Mouse (Mus musculus) MEL (cell line): ENCODE data around the gene 1500009C09Rik. TPM values are rescaled to one million over a fixed set of nuclear protein-coding genes. Genes with fewer than 3 reads are reported as not detected.

Source experiments
- DNase-seq: peaks from one replicate; pipeline ENCODE4 v3.0.0; 2011; ENCODE audit warnings: low read depth, low spot score
- H3K27ac ChIP-seq: 2 replicates; pipeline ENCODE4 v1.5.1; 2012; ENCODE audit warnings: low read depth, mild to moderate bottlenecking, control low read depth, low read length, moderate library complexity; ENCODE audit not compliant: control insufficient read depth
- H3K27me3 ChIP-seq, 2 experiments: fragments of 150-350 bp in 1 of 2; sonication (generic) in 1 of 2; 2 replicates each; pipeline ENCODE4 v1.6.1; 2012; ENCODE audit warnings: low read length in 2 of 2, mild to moderate bottlenecking in 2 of 2, improper control_type of control experiment in 1 of 2, moderate library complexity in 1 of 2; ENCODE audit not compliant: insufficient read depth in 2 of 2, control insufficient read depth in 1 of 2
- H3K36me3 ChIP-seq, 2 experiments: 2 replicates each; pipeline ENCODE4 v1.6.1; 2012 to 2014; ENCODE audit warnings: low read length in 2 of 2, improper control_type of control experiment in 1 of 2, inconsistent platforms in 1 of 2, mild to moderate bottlenecking in 1 of 2; ENCODE audit not compliant: insufficient read depth in 2 of 2, control insufficient read depth in 1 of 2
- H3K4me1 ChIP-seq, 2 experiments: fragments of 150-350 bp in 1 of 2; sonication (generic) in 1 of 2; 2 replicates each; pipeline ENCODE4 v1.6.1; 2012; ENCODE audit warnings: low read length in 2 of 2, improper control_type of control experiment in 1 of 2, mild to moderate bottlenecking in 1 of 2; ENCODE audit not compliant: insufficient read depth in 2 of 2, control insufficient read depth in 1 of 2
- H3K4me3 ChIP-seq, 2 experiments: fragments of 150-350 bp in 1 of 2; sonication (generic) in 1 of 2; 2 replicates each; pipeline ENCODE4 v1.5.1; 2012; ENCODE audit warnings: low read depth in 2 of 2, low read length in 2 of 2, mild to moderate bottlenecking in 2 of 2, moderate library complexity in 2 of 2, control low read depth in 1 of 2, improper control_type of control experiment in 1 of 2; ENCODE audit not compliant: control insufficient read depth in 1 of 2, insufficient read depth in 1 of 2
- H3K79me2 ChIP-seq: 2 replicates; pipeline ENCODE4 v1.6.1; 2012; ENCODE audit warnings: mild to moderate bottlenecking, low read length, moderate library complexity; ENCODE audit not compliant: control insufficient read depth, poor library complexity, insufficient read depth
- H3K9ac ChIP-seq: 2 replicates; pipeline ENCODE4 v1.6.1; 2012; ENCODE audit warnings: low read depth, mild to moderate bottlenecking, control low read depth, low read length, moderate library complexity; ENCODE audit not compliant: control insufficient read depth, poor library complexity, severe bottlenecking
- H3K9me3 ChIP-seq: fragments of 150-350 bp; sonication (generic); replicated peaks from 2 replicates; pipeline ENCODE4 v1.6.1; 2012; ENCODE audit warnings: mild to moderate bottlenecking, low read length, improper control_type of control experiment, moderate library complexity; ENCODE audit not compliant: insufficient read depth
- BHLHE40 ChIP-seq: IDR thresholded peaks from 2 replicates; pipeline ENCODE4 v1.6.1; 2012; ENCODE audit warnings: low read depth, mild to moderate bottlenecking, inconsistent platforms, low read length, improper control_type of control experiment, borderline replicate concordance
- CHD1 ChIP-seq: IDR thresholded peaks from 2 replicates; pipeline ENCODE4 v1.6.1; 2012; ENCODE audit warnings: low read depth, mild to moderate bottlenecking, inconsistent platforms, low read length, improper control_type of control experiment
- CTCF ChIP-seq, 3 experiments: IDR thresholded peaks in 2 of 3; conservative IDR thresholded peaks in 1 of 3; 2 replicates each; pipeline ENCODE4 v1.5.1; 2011 to 2012; ENCODE audit warnings: low read length in 3 of 3, low read depth in 2 of 3, mild to moderate bottlenecking in 2 of 3, improper control_type of control experiment in 1 of 3, inconsistent platforms in 1 of 3, mixed read lengths in 1 of 3, moderate library complexity in 1 of 3; ENCODE audit not compliant: control insufficient read depth in 1 of 3, insufficient read depth in 1 of 3, poor library complexity in 1 of 3, severe bottlenecking in 1 of 3
- E2F4 ChIP-seq: IDR thresholded peaks from 2 replicates; pipeline ENCODE4 v1.6.1; 2011; ENCODE audit warnings: low read depth, low read length, improper control_type of control experiment, borderline replicate concordance
- EP300 ChIP-seq, 2 experiments: IDR thresholded peaks; 2 replicates each; pipeline ENCODE4 v1.6.1; 2011; ENCODE audit warnings: improper control_type of control experiment in 2 of 2, low read length in 2 of 2, low read depth in 1 of 2, mild to moderate bottlenecking in 1 of 2
- GATA1 ChIP-seq: IDR thresholded peaks from 2 replicates; pipeline ENCODE4 v1.6.1; 2011; ENCODE audit warnings: low read depth, low read length, improper control_type of control experiment
- MXI1 ChIP-seq: IDR thresholded peaks from 2 replicates; pipeline ENCODE4 v1.6.1; 2011; ENCODE audit warnings: mild to moderate bottlenecking, low read depth, low read length, improper control_type of control experiment
- MYC ChIP-seq: IDR thresholded peaks from 2 replicates; pipeline ENCODE4 v1.6.1; 2011; ENCODE audit warnings: low read depth, mild to moderate bottlenecking, low read length, improper control_type of control experiment, moderate library complexity
- NRF1 ChIP-seq: IDR thresholded peaks from 2 replicates; pipeline ENCODE4 v1.6.1; 2014; ENCODE audit warnings: low read depth, mild to moderate bottlenecking, inconsistent platforms, low read length, improper control_type of control experiment, moderate library complexity; ENCODE audit not compliant: poor library complexity, insufficient read depth, severe bottlenecking
- POLR2A ChIP-seq, 2 experiments: IDR thresholded peaks; 2 replicates each; pipeline ENCODE4 v1.6.1; 2011 to 2012; ENCODE audit warnings: low read length in 2 of 2, mild to moderate bottlenecking in 2 of 2, control low read depth in 1 of 2, improper control_type of control experiment in 1 of 2, low read depth in 1 of 2, moderate library complexity in 1 of 2; ENCODE audit not compliant: control insufficient read depth in 1 of 2, insufficient read depth in 1 of 2, poor library complexity in 1 of 2
- POLR2AphosphoS2 ChIP-seq: IDR thresholded peaks from 2 replicates; pipeline ENCODE4 v1.6.1; 2011; ENCODE audit warnings: low read length, improper control_type of control experiment
- POLR2AphosphoS5 ChIP-seq: IDR thresholded peaks from 2 replicates; pipeline ENCODE4 v1.6.1; 2012; ENCODE audit warnings: low read depth, borderline replicate concordance, mild to moderate bottlenecking, inconsistent platforms, low read length, moderate library complexity, mixed read lengths
- SMC3 ChIP-seq: IDR thresholded peaks from 2 replicates; pipeline ENCODE4 v1.6.1; 2011; ENCODE audit warnings: low read depth, low read length, improper control_type of control experiment
- TBP ChIP-seq: IDR thresholded peaks from 2 replicates; pipeline ENCODE4 v1.8.0; 2011; ENCODE audit warnings: low read depth, low read length, improper control_type of control experiment
- UBTF ChIP-seq: IDR thresholded peaks from 2 replicates; pipeline ENCODE4 v1.6.1; 2012; ENCODE audit warnings: low read depth, mild to moderate bottlenecking, inconsistent platforms, low read length, improper control_type of control experiment, moderate library complexity, borderline replicate concordance; ENCODE audit not compliant: insufficient read depth
- USF1 ChIP-seq: IDR thresholded peaks from 2 replicates; pipeline ENCODE4 v1.6.1; 2014; ENCODE audit warnings: low read depth, mild to moderate bottlenecking, inconsistent platforms, low read length, improper control_type of control experiment, moderate library complexity
- USF2 ChIP-seq, 2 experiments: IDR thresholded peaks; 2 replicates each; pipeline ENCODE4 v1.6.1; 2011 to 2012; ENCODE audit warnings: improper control_type of control experiment in 2 of 2, low read length in 2 of 2, borderline replicate concordance in 1 of 2, inconsistent platforms in 1 of 2, low read depth in 1 of 2, mild to moderate bottlenecking in 1 of 2; ENCODE audit not compliant: insufficient read depth in 1 of 2
- ZC3H11A ChIP-seq: IDR thresholded peaks from 2 replicates; pipeline ENCODE4 v1.6.1; 2012; ENCODE audit warnings: low read depth, mild to moderate bottlenecking, inconsistent platforms, low read length, improper control_type of control experiment
- ZMIZ1 ChIP-seq: IDR thresholded peaks from 2 replicates; pipeline ENCODE4 v1.6.1; 2012; ENCODE audit warnings: low read depth, mild to moderate bottlenecking, inconsistent platforms, low read length, improper control_type of control experiment, moderate library complexity
- ZNF384 ChIP-seq: IDR thresholded peaks from 2 replicates; pipeline ENCODE4 v1.6.1; 2012; ENCODE audit warnings: low read depth, mild to moderate bottlenecking, inconsistent platforms, low read length, improper control_type of control experiment
- polyA plus RNA-seq, 2 experiments: library from polyadenylated mRNA; stranded (reverse) in 1 of 2; unstranded in 1 of 2; fragments of >175 nt in 1 of 2; fragments of >200 nt in 1 of 2; gene quantifications; 2 replicates each; pipeline versions ENCODE4 v1.2.1 to v1.2.4; 2012; ENCODE audit warnings: low replicate concordance in 2 of 2, low read depth in 1 of 2; ENCODE audit not compliant: insufficient read length in 2 of 2, insufficient read depth in 1 of 2, missing spikeins in 1 of 2
- total RNA-seq: library from RNA; depleted of rRNA; stranded (reverse); fragments of 300-350 nt; gene quantifications from 2 replicates; pipeline ENCODE4 v1.2.3, GENCODE M21; 2012

Gene 1500009C09Rik
- total and polyA plus RNA-seq, 3 experiments = not detected

- H3K79me2 ChIP-seq = no peaks in the 10 kb centered on the region
- no peak for DNase-seq
- peaks cover 0 to 2% of the 10 kb centered on the region in 2 experiments; a peak in 2 of 4 replicates for H3K36me3 ChIP-seq
- no peak overlapping the region for H3K9ac ChIP-seq
- H3K4me1 ChIP-seq = peaks cover 0 to 14% of the 10 kb centered on the region in 2 experiments; a peak in 2 of 4 replicates
- H3K9me3 ChIP-seq = no peaks in the 10 kb centered on the region
- no peaks in the 10 kb centered on the region for H3K27me3 ChIP-seq
- no peak overlapping the region for H3K4me3 ChIP-seq
- no peak overlapping the region for H3K27ac ChIP-seq
- TF ChIP-seq ZMIZ1 (no peak), POLR2A (IDR thresholded peaks at IDR 0.05; ENCODE audit: control insufficient read depth in 1 of 2, insufficient read depth in 1 of 2, low read depth in 1 of 2, low read length in 2 of 2, poor library complexity in 1 of 2) (0 out of 4 replicates have a peak, but pooled peaks of 1 of the 2 experiments have one; percentile 32)
Measured at GRCm38 (mm10) chr15:82231100-82231499, 21.1 kb upstream of the 1500009C09Rik start.

- H3K9me3 ChIP-seq = no peaks in the 10 kb centered on the region
- TF ChIP-seq ZNF384 = no peak
- TF ChIP-seq USF2 (IDR thresholded peaks at IDR 0.05; ENCODE audit: borderline replicate concordance in 1 of 2, insufficient read depth in 1 of 2, low read depth in 1 of 2, low read length in 2 of 2) = no peak
- no peak for TF ChIP-seq GATA1
- TF ChIP-seq MXI1 = no peak
- no peak for TF ChIP-seq USF1
- no peak for TF ChIP-seq EP300 (IDR thresholded peaks at IDR 0.05; ENCODE audit: low read depth in 1 of 2, low read length in 2 of 2)
- TF ChIP-seq POLR2A (IDR thresholded peaks at IDR 0.05; ENCODE audit: control insufficient read depth in 1 of 2, insufficient read depth in 1 of 2, low read depth in 1 of 2, low read length in 2 of 2, poor library complexity in 1 of 2) = no peak
- TF ChIP-seq TBP = no peak
- no peak for TF ChIP-seq CHD1
- TF ChIP-seq MYC = no peak
- no peak for TF ChIP-seq ZMIZ1
- TF ChIP-seq POLR2AphosphoS5 = no peak
- TF ChIP-seq E2F4 = no peak
- TF ChIP-seq UBTF = no peak
- no peak for TF ChIP-seq BHLHE40
- no peak for TF ChIP-seq POLR2AphosphoS2
- no peak for TF ChIP-seq NRF1
- no peak for TF ChIP-seq CTCF (IDR thresholded peaks at IDR 0.05 in 2 of 3, conservative IDR thresholded peaks at IDR 0.05 in 1 of 3; ENCODE audit: control insufficient read depth in 1 of 3, insufficient read depth in 1 of 3, low read depth in 2 of 3, low read length in 3 of 3, poor library complexity in 1 of 3, severe bottlenecking in 1 of 3)
- TF ChIP-seq ZC3H11A = no peak
- TF ChIP-seq SMC3 = no peak
- DNase-seq = peak; percentile 32
- no peak overlapping the region for H3K4me3 ChIP-seq
- no peaks in the 10 kb centered on the region for H3K79me2 ChIP-seq
- H3K9ac ChIP-seq = no peak overlapping the region
- no peak overlapping the region for H3K27ac ChIP-seq
- H3K36me3 ChIP-seq = 0 out of 4 replicates have a peak, but pooled peaks cover 0 to 2% of the 10 kb centered on the region in 2 experiments
- H3K27me3 ChIP-seq = no peaks in the 10 kb centered on the region
- peaks cover 0 to 12% of the 10 kb centered on the region in 2 experiments; a peak in 2 of 4 replicates for H3K4me1 ChIP-seq
Measured at GRCm38 (mm10) chr15:82231591-82232378, 20.4 kb upstream of the 1500009C09Rik start.
